Mouse (Mus musculus): Measurements from ENCODE around the gene Slc8a2.
A peak's percentile ranks its signal among the peaks of the same experiment; 100 is the strongest.

Gene Slc8a2

DNA sequence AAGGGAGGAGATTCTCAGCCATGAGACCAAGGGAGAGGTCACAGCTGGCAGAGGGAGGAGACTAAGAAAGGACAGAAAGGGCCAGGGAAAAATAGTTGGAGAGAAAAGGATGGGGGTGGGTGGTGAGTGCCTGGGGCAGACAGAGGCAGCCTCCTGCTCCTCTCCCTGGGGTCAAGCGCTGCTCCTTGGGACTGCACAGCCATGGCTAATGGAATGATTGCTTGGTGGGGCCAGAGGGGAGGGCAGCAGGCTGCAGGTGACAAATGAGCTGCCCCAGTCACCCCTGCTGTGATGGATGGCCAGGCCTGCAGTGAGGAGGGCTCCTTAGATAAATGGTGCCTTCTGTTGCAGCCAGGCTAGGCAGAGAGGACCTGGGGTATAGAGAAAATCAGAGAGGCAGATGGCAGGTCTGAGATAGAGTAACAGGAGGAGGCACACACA is 42.5 kb downstream of the Slc8a2 start:
- DNase-seq (ENCODE audit: low spot score in 2 of 2) = no peak

DNA sequence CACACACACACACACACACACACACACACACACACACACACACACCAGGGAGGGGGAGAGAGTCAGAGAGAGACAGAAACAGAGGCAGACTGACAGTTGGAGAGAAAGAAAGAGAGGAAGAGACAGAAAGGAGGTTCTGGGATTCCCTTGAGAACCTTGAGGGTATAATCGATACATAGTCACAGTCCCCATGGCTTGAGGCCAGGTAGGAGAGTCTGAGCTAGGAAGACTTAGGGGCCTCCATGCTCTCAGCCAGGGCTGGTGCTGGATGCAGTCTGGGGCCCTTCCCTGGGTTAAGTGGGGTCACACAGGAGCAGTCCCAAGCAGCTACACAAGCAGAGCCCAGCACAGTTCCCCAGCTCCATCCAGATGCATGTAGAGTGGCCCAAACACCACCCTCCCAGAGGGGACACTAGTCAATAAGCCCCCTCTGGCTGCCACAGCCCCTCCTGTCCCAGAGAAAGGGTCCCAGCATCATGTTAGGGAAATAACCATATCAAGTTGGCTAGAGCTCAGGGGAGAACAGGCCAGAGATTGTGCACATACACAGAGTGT is 43.0 kb downstream of the Slc8a2 start:
- DNase-seq (ENCODE audit: low spot score in 2 of 2) = no peak

GRCm38 (mm10) chr7:16173146-16173545 is 43.5 kb downstream of the Slc8a2 start:
- no peak for DNase-seq (ENCODE audit: low spot score in 2 of 2)

DNA sequence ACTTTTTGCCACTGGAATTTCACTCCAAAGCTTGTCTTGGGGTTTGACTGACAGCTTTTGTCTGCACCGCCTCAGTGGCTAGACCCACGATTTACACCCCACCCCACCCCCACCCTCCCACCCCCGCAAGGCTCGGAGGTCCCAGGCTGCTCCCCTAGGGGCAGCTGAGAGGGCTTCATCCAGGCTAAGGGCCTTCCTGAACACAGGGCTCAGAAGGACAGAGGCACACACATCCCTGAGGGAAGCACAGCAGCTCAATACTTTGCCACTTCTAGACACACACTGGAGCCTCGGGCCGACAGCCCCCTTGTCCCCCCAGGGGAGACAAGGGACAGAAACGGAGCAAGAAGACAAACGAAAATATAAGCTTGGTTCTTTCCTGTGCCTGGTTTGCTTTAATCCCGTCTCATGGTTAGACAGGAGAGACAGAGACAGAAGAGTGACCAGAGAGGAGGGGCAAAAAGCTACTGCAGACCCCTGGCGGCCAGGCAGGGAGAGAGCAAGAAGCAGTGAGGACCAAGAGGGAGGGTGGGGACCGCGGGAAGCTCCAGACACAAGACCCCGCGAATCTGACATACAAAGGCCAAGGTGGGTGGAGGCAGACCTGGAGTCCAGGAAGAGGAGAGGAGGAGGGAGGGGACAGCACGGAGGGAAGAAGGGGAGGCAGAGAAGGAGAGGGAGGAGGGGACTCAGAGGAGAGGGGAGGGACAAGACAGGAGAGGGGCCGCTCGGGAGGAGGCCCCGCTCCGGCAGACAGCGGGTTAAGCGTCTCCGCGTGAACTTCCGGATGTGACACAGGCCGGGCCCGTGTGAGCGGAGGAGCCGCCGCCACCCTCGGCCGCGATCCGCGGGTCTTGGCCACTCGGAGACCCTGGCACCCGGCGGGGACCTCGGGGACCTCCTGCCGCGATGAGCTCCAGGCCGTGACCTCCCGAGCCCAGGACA is 45.2 kb downstream of the Slc8a2 start, which contains the start of gene Meis3:
Meis3 (plus strand) TSS at position 494 of the 945 bp plus-strand sequence.
- DNase-seq (ENCODE audit: low spot score in 2 of 2) = peak; percentile 23 to 46

- no peak for DNase-seq (ENCODE audit: low spot score in 2 of 2)
These were observed 45.9 kb downstream of the Slc8a2 start for GRCm38 (mm10) chr7:16175542-16175931.

GRCm38 (mm10) chr7:16178114-16178513 is 48.5 kb downstream of the Slc8a2 start:
- no peak for DNase-seq (ENCODE audit: low spot score in 2 of 2)

DNA sequence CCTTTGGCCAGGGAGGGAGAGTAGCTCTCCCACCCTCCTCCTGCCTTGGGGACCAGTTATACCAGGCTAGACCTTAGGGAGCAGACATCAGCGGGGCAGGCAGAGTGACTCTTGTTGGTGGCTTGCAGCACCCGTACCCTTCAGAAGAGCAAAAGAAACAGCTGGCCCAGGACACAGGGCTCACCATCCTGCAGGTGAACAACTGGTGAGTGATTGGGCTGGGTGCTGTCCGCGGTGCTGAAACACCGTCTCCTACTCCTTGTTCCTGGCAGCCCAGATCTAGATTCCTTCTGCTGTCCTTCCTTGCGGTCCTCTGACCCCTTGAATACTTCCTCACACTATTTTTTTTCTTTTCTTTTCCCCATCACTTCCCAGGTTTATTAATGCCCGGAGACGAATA is 54.0 kb downstream of the Slc8a2 start:
- peak in 1 of 2 experiments; percentile 39 for DNase-seq (ENCODE audit: low spot score in 2 of 2)

DNA sequence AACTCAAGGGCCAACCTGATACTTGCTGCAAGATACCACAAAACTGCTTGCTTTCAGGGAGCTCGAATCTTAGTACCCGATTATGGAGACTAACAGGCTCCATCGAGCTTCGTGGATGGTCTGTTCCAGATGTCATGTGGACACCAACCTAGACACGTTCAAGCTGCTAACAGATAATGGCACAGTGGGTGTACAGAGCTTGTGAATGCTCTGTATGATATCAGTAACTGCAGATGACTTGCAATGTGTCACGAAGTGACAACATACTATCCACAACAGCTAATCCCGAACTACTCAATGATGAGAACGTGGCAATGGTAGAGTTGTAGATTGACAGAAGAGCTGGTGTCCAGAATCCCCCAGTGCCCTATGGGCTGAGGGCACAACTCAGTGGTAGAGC is 57.9 kb downstream of the Slc8a2 start:
- DNase-seq (ENCODE audit: low spot score in 2 of 2) = no peak

- peak; percentile 68 to 78 for DNase-seq (ENCODE audit: low spot score in 2 of 2)
These were observed 62.7 kb downstream of the Slc8a2 start for GRCm38 (mm10) chr7:16192315-16192714.

DNA sequence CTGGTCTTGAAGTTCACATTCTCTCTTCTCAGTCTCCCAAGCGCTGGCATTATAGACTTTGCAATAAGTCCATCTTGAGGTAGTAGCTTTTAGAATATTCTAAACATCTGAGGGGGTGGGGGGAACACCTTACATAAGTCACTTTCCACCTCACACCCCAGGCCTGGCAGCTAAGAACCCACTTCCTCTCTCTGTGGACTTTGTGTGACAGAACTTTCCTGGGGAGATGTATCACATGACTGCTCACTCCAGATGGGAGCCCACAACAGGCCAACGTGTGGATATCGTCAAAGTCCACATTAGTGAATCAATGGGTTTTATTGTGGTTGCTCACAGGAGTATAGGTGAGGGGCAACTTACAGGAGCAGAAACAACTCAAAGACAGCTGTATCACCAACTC is 64.1 kb downstream of the Slc8a2 start:
- peak; percentile 28 to 49 for DNase-seq (ENCODE audit: low spot score in 2 of 2)

- DNase-seq (ENCODE audit: low spot score in 2 of 2) = no peak
These were observed 67.0 kb downstream of the Slc8a2 start for GRCm38 (mm10) chr7:16196616-16197015.

DNA sequence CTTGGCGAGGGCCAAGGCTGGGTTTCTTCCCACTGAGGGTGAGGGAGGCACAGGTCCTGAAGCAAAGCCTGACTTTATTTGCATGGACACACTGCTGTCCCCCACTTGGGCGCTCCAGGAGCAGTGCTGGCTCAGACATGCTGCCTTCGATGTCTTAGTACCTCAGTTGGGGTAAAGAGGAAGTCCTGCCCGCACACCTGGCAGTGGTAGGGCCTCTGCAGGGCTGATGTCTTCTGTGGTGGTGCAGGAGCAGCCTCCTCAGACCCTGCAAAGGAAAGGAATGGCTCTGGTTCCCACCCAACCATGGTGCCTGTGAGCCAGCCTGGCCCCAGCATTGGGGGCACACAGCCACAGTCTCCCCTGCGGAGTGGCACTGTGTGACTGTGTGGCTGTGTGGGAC is 67.5 kb downstream of the Slc8a2 start:
- peak in 1 of 2 experiments; percentile 38 for DNase-seq (ENCODE audit: low spot score in 2 of 2)

GRCm38 (mm10) chr7:16198540-16198939 is 68.9 kb downstream of the Slc8a2 start:
- DNase-seq (ENCODE audit: low spot score in 2 of 2) = no peak

- peak; percentile 50 to 55 for DNase-seq (ENCODE audit: low spot score in 2 of 2)
These were observed 71.5 kb downstream of the Slc8a2 start for GRCm38 (mm10) chr7:16201136-16201535.

DNA sequence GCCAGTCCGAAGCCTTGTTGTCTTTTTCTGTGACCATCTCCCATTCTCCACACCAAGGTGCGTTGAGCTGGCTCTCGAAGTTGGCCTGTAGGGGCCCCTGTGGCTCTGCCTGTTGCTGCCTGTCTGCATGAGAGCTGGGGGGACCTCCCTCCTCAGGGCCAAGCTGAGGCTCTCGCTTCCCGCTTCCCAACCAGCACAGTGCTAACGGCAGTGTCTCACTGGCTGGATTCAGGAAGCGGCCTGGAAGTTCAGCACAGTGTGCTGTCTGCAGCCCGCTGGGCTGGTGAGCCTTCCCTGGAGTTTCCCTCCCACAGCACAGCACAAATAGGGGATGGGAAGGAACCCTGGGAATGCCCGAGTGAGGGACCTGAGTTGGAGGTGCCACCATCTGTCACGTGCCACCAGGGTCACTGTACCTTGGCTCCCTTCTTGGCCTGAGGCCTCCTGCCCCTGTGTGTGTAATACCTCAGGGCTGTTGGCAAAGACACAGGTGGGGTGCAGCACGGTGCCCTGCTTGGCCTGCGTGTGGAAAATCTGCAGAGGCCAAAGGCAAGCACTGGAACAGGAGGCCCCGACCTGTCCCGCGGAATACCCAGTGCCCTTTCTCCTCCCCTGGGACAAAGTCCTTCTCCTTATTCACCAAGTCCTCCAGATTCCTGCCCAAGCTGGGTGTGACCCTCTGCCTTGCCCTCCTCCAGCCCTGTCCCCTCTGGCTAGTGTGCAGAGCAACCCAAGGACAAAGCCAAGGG is 73.3 kb downstream of the Slc8a2 start:
- no peak for DNase-seq (ENCODE audit: low spot score in 2 of 2)

DNA sequence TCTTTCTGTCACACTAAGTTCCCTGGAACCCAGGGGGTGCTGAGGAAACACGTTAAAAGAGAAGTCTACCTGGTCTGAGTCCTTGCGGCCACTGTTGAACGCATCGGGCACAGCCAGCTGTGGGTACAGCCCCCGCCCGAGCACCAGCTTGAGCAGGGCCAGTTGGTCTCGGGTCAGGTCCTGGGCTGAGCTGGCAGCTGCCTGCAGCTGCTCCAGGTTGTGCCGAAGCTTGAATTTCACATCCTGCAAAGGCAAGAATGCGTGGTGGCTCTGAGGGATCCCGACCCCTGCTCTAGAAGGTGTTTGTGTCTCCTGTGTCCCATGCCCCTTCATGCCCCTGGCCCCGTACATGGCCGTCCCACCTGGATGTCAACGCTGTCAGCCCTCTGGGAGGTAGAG is 73.9 kb downstream of the Slc8a2 start:
- no peak for DNase-seq (ENCODE audit: low spot score in 2 of 2)

DNA sequence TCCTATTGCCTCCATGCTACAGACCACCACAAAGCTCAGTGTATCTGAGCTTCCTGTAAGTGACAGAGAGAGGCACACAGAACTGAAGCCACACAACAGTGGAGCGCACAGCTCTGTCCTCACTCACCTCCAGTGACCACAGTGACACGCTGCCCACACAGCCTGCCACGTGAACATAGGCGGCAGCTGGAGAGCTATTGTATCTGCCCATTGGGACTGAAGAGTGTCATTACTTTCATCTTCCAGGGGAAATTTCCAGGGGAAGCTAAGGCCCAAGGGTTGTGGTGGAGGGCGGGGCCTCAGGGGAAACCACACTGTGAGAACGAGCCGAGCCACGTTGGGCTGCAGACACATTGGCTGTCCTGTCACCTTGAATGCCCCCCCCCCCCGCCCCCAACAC is 75.2 kb downstream of the Slc8a2 start:
- DNase-seq (ENCODE audit: low spot score in 2 of 2) = peak; percentile 74 to 87

DNA sequence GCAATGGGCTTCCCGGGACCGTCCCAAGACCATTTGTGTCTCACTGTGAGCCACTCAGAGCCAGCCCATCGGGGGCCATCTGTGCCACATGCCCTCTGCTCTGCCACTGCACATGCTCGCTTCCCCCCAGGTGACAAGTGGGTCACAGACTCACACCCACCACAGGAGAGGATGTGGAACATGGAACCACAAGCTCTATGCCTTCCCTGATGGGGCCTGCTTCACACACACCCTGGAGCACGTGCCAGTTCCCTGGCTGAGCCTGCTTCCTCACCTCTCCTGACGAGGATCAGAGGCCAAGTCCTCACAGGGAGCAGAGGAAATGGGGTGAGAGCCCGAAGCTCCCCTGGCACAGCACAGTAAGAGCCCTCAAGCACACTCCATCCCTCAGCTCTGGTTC is 77.5 kb downstream of the Slc8a2 start:
- DNase-seq (ENCODE audit: low spot score in 2 of 2) = peak; percentile 60 to 73

GRCm38 (mm10) chr7:16207496-16207895 is 77.9 kb downstream of the Slc8a2 start:
- DNase-seq (ENCODE audit: low spot score in 2 of 2) = peak; percentile 86 to 95

DNA sequence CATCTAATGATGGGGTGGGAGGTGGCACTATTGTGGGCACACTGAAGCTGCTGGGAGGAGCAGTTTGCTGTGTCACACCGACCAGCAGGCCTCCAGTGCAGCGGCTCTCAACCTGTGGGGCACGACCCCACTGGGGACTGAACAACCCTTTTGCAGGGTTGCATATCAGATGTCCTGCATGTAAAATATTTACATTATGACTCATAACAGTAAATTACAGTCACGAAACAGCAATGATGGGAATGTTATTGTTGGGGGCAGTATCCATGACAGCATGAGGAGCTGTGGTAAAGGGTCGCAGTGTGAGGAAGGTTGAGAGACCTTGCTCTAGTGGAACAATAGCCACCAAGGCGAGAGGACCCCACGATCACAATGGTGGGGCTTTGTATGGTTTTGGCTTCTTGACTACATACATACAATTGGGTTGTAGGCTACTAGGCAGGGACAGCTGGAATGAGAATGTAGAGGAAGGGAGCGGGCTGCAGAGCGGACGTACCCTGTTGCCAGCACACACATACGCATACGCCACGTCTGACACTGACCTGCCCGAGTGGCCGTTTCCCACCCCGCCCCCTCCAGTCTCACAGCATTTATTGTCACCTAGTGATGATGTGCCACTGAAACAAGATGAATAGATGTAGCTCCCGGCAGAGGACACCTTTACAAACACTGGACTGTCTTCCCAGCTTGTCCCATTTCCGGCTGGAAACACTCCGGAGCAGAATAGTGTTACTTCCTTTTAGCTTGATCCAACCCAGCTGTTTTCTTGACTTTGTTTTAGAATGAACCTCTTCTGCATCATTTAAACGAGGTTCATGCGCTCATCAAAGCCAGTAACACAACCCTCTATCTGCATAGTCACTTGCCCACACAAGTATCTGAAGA is 79.4 kb downstream of the Slc8a2 start:
- no peak for DNase-seq (ENCODE audit: low spot score in 2 of 2)
